Mouse (Mus musculus) myocyte (in vitro differentiated cells): ENCODE measurements around the gene Lrfn3.

Source experiments
- CEBPB ChIP-seq: IDR thresholded peaks from 2 replicates; pipeline ENCODE4 v1.6.1; 2011; ENCODE audit warnings: mild to moderate bottlenecking, moderate library complexity; ENCODE audit not compliant: poor library complexity, insufficient read depth, severe bottlenecking
- E2F4 ChIP-seq: IDR thresholded peaks from one replicate; pipeline ENCODE4 v1.6.1; 2011; ENCODE audit warnings: mild to moderate bottlenecking, control low read depth, moderate library complexity; ENCODE audit not compliant: insufficient read depth
- MAX ChIP-seq: IDR thresholded peaks from one replicate; pipeline ENCODE4 v1.6.1; 2011; ENCODE audit warnings: low read depth, mild to moderate bottlenecking, control low read depth
- MYOD1 ChIP-seq, 3 experiments: IDR thresholded peaks; one replicate each; pipeline ENCODE4 v1.6.1; 2011; ENCODE audit warnings: control low read depth in 2 of 3, low read depth in 2 of 3, mild to moderate bottlenecking in 2 of 3, moderate library complexity in 1 of 3; ENCODE audit not compliant: insufficient read length in 2 of 3, control insufficient read depth in 1 of 3
- MYOG ChIP-seq, 3 experiments: IDR thresholded peaks; one replicate each; pipeline ENCODE4 v1.6.1; 2011; ENCODE audit warnings: control low read depth in 2 of 3, low read depth in 2 of 3, mild to moderate bottlenecking in 2 of 3; ENCODE audit not compliant: insufficient read length in 2 of 3, control insufficient read depth in 1 of 3, insufficient read depth in 1 of 3
- POLR2A ChIP-seq: IDR thresholded peaks from one replicate; pipeline ENCODE4 v1.6.1; 2011; ENCODE audit warnings: low read depth, mild to moderate bottlenecking, control low read depth, moderate library complexity; ENCODE audit not compliant: insufficient read length
- POLR2AphosphoS2 ChIP-seq: IDR thresholded peaks from one replicate; pipeline ENCODE4 v1.6.1; 2011; ENCODE audit warnings: low read depth, control low read depth; ENCODE audit not compliant: insufficient read length
- REST ChIP-seq: IDR thresholded peaks from one replicate; pipeline ENCODE4 v1.6.1; 2011; ENCODE audit warnings: mild to moderate bottlenecking, control low read depth, moderate library complexity; ENCODE audit not compliant: insufficient read depth, insufficient read length
- SRF ChIP-seq: IDR thresholded peaks from one replicate; pipeline ENCODE4 v1.6.1; 2011; ENCODE audit warnings: low read depth; ENCODE audit not compliant: control insufficient read depth, insufficient read length
- TCF12 ChIP-seq: IDR thresholded peaks from one replicate; pipeline ENCODE4 v1.6.1; 2011; ENCODE audit warnings: mild to moderate bottlenecking, control low read depth; ENCODE audit not compliant: poor library complexity, insufficient read depth, severe bottlenecking
- TCF3 ChIP-seq: IDR thresholded peaks from one replicate; pipeline ENCODE4 v1.6.1; 2011; ENCODE audit warnings: low read depth, control low read depth; ENCODE audit not compliant: insufficient read length
- USF1 ChIP-seq: IDR thresholded peaks from one replicate; pipeline ENCODE4 v1.6.1; 2011; ENCODE audit warnings: low read depth, mild to moderate bottlenecking, control low read depth, moderate library complexity

- TF ChIP-seq MAX, result no peak
- TF ChIP-seq POLR2A, result no peak
- no peak for TF ChIP-seq MYOD1 (IDR thresholded peaks at IDR 0.05; ENCODE audit: control insufficient read depth in 1 of 3, insufficient read length in 2 of 3, low read depth in 2 of 3)
- no peak for TF ChIP-seq POLR2AphosphoS2
- no peak for TF ChIP-seq MYOG (IDR thresholded peaks at IDR 0.05; ENCODE audit: control insufficient read depth in 1 of 3, insufficient read depth in 1 of 3, insufficient read length in 2 of 3, low read depth in 2 of 3)
- TF ChIP-seq TCF12, result no peak
- no peak for TF ChIP-seq E2F4
- TF ChIP-seq USF1, result no peak
- TF ChIP-seq SRF, result no peak
- TF ChIP-seq TCF3, result no peak
- no peak for TF ChIP-seq CEBPB
- no peak for TF ChIP-seq REST
These were observed 37.2 kb downstream of the Lrfn3 start for GRCm38 (mm10) chr7:30325364-30325763.
